Mouse (Mus musculus) forebrain, postnatal 0 days (tissue): ENCODE results near the gene March5. TPM values are rescaled to one million over a fixed set of nuclear protein-coding genes. Genes with fewer than 3 reads are reported as not detected.
"Not testable (repeated sequence)": the region's sequence is repeated elsewhere in the genome, so short reads cannot be mapped to it uniquely, and the experiment has no call there.

ENCODE experiments used
- ATAC-seq: fragments of 200-750 bp; cut with Nextera tagmentation; 2 replicates; pipeline ENCODE4 v1.8.0; 2017; ENCODE audit warnings: mild to moderate bottlenecking, moderate library complexity
- DNase-seq: peaks from one replicate; pipeline ENCODE4 v3.0.0-alpha.2; 2015
- H3K27ac ChIP-seq: fragments of 300-500 bp; sonication (generic); 2 replicates; pipeline ENCODE4 v1.5.1; 2014; ENCODE audit warnings: low read depth, mild to moderate bottlenecking, antibody characterized with exemption, low read length, moderate library complexity, mixed read lengths
- H3K27me3 ChIP-seq: fragments of 300-500 bp; sonication (generic); 2 replicates; pipeline ENCODE4 v1.6.1; 2014; ENCODE audit warnings: mild to moderate bottlenecking, low read length, mixed read lengths; ENCODE audit not compliant: insufficient read depth
- H3K36me3 ChIP-seq: fragments of 300-500 bp; sonication (generic); 2 replicates; pipeline ENCODE4 v1.6.1; 2014; ENCODE audit warnings: mild to moderate bottlenecking, moderate library complexity; ENCODE audit not compliant: insufficient read depth
- H3K4me1 ChIP-seq: fragments of 300-500 bp; sonication (generic); 2 replicates; pipeline ENCODE4 v1.6.1; 2014; ENCODE audit warnings: antibody characterized with exemption; ENCODE audit not compliant: insufficient read depth
- H3K4me2 ChIP-seq: fragments of 300-500 bp; sonication (generic); 2 replicates; pipeline ENCODE4 v1.6.1; 2014; ENCODE audit warnings: low read depth, mild to moderate bottlenecking, moderate library complexity
- H3K4me3 ChIP-seq: fragments of 300-500 bp; sonication (generic); 2 replicates; pipeline ENCODE4 v1.5.1; 2014; ENCODE audit warnings: low read depth, low read length, mixed read lengths
- H3K9ac ChIP-seq: fragments of 300-500 bp; sonication (generic); 2 replicates; pipeline ENCODE4 v1.6.1; 2014; ENCODE audit warnings: mild to moderate bottlenecking
- H3K9me3 ChIP-seq: fragments of 300-500 bp; sonication (generic); 2 replicates; pipeline ENCODE4 v1.6.1; 2016; ENCODE audit warnings: low read length
- CTCF ChIP-seq: sonication (generic); IDR thresholded peaks from 2 replicates; pipeline ENCODE4 v1.5.1; 2016; ENCODE audit warnings: antibody characterized with exemption, control low read depth, low read depth
- WGBS: fragments of 180-500 bp; shearing (Covaris S2); extraction: QIAGEN DNeasy Blood & Tissue Kit; methylation state at CpG from one replicate; pipeline ENCODE4 v1.1.7; 2014; 5-methylcytosine and 5-hydroxymethylcytosine counted together
- polyA plus RNA-seq: library from polyadenylated mRNA; unstranded; fragments of >200 nt; fragmentation: Nextera tagmentation; extraction: Ambion mirVana; gene quantifications from 2 replicates; pipeline ENCODE4 v1.2.1, GENCODE M21; 2015
- total RNA-seq: library from RNA; depleted of rRNA; stranded (reverse); fragments of >200 nt; gene quantifications from 2 replicates; pipeline ENCODE4 v1.2.3, GENCODE M21; 2014

March5 gene
- total and polyA plus RNA-seq, 2 experiments from 2014 or later, result 102 to 118 TPM

- 79% methylated on average over 7 of the region's 7 CpGs for WGBS
- Histone ChIP-seq H3K9ac (peak overlapping the region; percentile 94; the same call in 1 of the 2 replicates), H3K4me2 (peak overlapping the region; percentile 84), H3K36me3 (peaks cover 26% of the 10 kb centered on the region), H3K27me3 (no peaks in the 10 kb centered on the region), H3K27ac (no peak overlapping the region), H3K4me1 (peaks cover 9% of the 10 kb centered on the region), H3K4me3 (0 out of 2 replicates have a peak overlapping the region, but pooled peaks have one; percentile 5), H3K9me3 (no peaks in the 10 kb centered on the region)
- ATAC-seq (no peak), DNase-seq (no peak)
- no peak for TF ChIP-seq CTCF
Measured at GRCm38 (mm10) chr19:37208986-37209385, 1.6 kb downstream of the March5 start.

GRCm38 (mm10) chr19:37209467-37210128 is 2.3 kb downstream of the March5 start:
- DNase-seq (no peak), ATAC-seq (no peak)
- Histone ChIP-seq H3K27me3 (no peaks in the 10 kb centered on the region), H3K4me2 (peak overlapping the region; percentile 84; the same call in 1 of the 2 replicates), H3K4me3 (no peak overlapping the region), H3K4me1 (peaks cover 9% of the 10 kb centered on the region), H3K27ac (no peak overlapping the region), H3K9me3 (no peaks in the 10 kb centered on the region), H3K36me3 (peaks cover 26% of the 10 kb centered on the region), H3K9ac (no peak overlapping the region)
- TF ChIP-seq CTCF, result peak; percentile 48
- WGBS, result 83% methylated on average over 8 of the region's 8 CpGs

GRCm38 (mm10) chr19:37210457-37210856 is 3.1 kb downstream of the March5 start:
- H3K4me2 ChIP-seq, result no peak overlapping the region
- H3K9ac ChIP-seq, result no peak overlapping the region
- no peaks in the 10 kb centered on the region for H3K9me3 ChIP-seq
- H3K27me3 ChIP-seq, result no peaks in the 10 kb centered on the region
- no peak overlapping the region for H3K27ac ChIP-seq
- no peak for TF ChIP-seq CTCF
- peaks cover 9% of the 10 kb centered on the region for H3K4me1 ChIP-seq
- 93% methylated on average over 4 of the region's 4 CpGs for WGBS
- ATAC-seq, result no peak
- no peak overlapping the region for H3K4me3 ChIP-seq
- H3K36me3 ChIP-seq, result peaks cover 29% of the 10 kb centered on the region
- DNase-seq, result no peak

GRCm38 (mm10) chr19:37211416-37211815 is 4.1 kb downstream of the March5 start:
- Histone ChIP-seq H3K9me3 (no peaks in the 10 kb centered on the region), H3K4me2 (no peak overlapping the region), H3K36me3 (peaks cover 30% of the 10 kb centered on the region), H3K4me3 (no peak overlapping the region), H3K27me3 (no peaks in the 10 kb centered on the region), H3K9ac (no peak overlapping the region), H3K4me1 (peaks cover 9% of the 10 kb centered on the region), H3K27ac (no peak overlapping the region)
- 94% methylated on average over 3 of the region's 3 CpGs for whole genome bisulfite sequencing
- no peak for TF ChIP-seq CTCF
- no peak for DNase-seq
- no peak for ATAC-seq

- ATAC-seq, result no peak
Measured at GRCm38 (mm10) chr19:37214711-37215110, 7.4 kb downstream of the March5 start.

GRCm38 (mm10) chr19:37225197-37225862 is 18.0 kb downstream of the March5 start:
- WGBS, result 78% methylated on average over 6 of the region's 6 CpGs
- H3K27ac ChIP-seq, result no peak overlapping the region

More at GRCm38 (mm10) chr19:37214711-37215110, 7.4 kb downstream of the March5 start:
- WGBS, result 88% methylated on average over 2 of the region's 2 CpGs
- no peaks in the 10 kb centered on the region for H3K9me3 ChIP-seq
- no peak for TF ChIP-seq CTCF
- H3K36me3 ChIP-seq, result peaks cover 53% of the 10 kb centered on the region
- H3K9ac ChIP-seq, result no peak overlapping the region
- DNase-seq, result no peak
- no peak overlapping the region for H3K4me3 ChIP-seq
- no peaks in the 10 kb centered on the region for H3K4me1 ChIP-seq
- H3K27ac ChIP-seq, result no peak overlapping the region
- H3K4me2 ChIP-seq, result no peak overlapping the region
- no peaks in the 10 kb centered on the region for H3K27me3 ChIP-seq

GRCm38 (mm10) chr19:37232598-37232997 is 25.3 kb downstream of the March5 start:
- not testable (repeated sequence) for H3K36me3 ChIP-seq, H3K27ac ChIP-seq, H3K4me1 ChIP-seq, ATAC-seq, H3K4me2 ChIP-seq, H3K4me3 ChIP-seq, H3K9ac ChIP-seq, H3K27me3 ChIP-seq, DNase-seq, H3K9me3 ChIP-seq
- WGBS, result 74% methylated on average over 9 of the region's 9 CpGs

More at GRCm38 (mm10) chr19:37225197-37225862, 18.0 kb downstream of the March5 start:
- ATAC-seq (no peak), DNase-seq (no peak)
- peaks cover 9% of the 10 kb centered on the region for H3K36me3 ChIP-seq
- H3K4me3 ChIP-seq, result no peak overlapping the region
- no peak overlapping the region for H3K9ac ChIP-seq
- H3K27me3 ChIP-seq, result no peaks in the 10 kb centered on the region
- H3K9me3 ChIP-seq, result no peaks in the 10 kb centered on the region
- no peaks in the 10 kb centered on the region for H3K4me1 ChIP-seq
- no peak overlapping the region for H3K4me2 ChIP-seq
- no peak for TF ChIP-seq CTCF
